Mouse (Mus musculus) R1 (cell line): ENCODE data around the gene Iqck.

ENCODE experiments used
- DNase-seq: peaks from one replicate; pipeline ENCODE4 v3.0.0-alpha.2; 2018; ENCODE audit warnings: low read depth, low spot score

Iqck gene

DNA sequence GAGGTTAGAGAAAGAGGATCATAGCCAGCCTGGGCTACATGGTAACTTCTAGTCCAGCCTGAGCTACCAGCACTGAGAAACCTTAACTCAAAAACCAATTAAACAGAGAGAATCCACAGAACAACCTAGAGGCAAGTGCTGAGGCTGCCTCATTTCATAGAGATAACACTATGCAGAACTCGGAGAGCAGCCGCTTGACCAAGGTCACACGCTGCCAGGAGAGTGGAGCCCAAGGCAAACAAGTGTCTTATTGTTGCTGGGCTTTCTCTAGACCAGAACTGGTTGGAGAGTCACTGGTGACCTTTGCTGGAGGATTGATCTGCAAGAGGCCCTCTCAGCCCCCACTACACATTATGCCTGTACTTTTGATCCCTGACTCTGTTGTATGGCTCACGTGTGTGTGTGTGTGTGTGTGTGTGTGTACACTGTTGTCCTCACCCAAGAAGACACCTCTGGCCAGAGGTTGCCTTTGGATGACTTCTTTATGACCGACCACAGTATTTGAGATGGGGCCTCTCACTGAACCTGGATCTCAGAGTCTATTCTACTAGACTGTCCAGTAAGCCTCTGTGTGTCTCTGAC, 133.8 kb downstream of the Iqck start:
- no peak for DNase-seq

DNA sequence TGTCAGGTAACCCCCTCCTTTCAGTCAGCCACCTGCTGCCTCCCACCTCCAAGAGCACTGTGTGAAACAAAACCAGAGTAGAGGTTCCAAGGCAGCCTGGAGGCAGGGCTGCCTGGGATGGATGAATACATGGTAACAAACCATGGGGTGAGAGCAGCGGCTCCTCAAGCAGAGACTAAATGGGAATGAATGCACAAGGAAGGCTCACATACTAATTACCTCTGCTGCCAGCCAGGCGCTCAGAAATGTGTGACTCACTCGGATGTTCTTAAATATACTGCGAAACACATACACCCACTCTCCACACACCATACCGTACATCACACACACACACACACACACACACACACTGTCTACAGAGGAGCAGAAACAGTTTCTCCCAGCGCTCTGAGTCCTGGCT, 134.7 kb downstream of the Iqck start:
- no peak for DNase-seq

DNA sequence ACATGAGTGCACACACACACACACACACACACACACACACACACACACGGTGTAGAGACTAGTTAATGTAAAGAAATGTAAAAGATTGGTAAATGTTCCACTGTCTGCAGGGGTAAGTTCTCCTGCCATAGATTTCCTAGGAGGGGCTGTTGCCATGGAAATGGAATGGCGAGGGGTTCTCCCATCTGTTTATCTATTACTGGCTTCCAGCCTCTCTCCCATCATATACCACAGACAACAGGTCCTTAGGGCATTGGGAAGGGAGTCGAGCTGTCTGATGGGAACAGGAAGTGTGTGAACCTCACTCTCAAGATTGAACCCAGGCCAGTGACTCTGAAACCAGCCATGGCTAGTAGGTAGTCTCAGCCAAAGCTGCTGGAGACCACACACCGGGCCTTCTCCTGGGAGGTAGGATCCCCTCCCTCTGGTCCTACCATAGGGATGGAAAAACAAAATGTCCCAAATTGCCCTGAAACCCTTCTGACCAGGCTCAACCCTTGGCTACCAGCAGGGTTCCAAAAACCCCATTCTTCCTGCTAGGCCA, 135.9 kb downstream of the Iqck start:
- DNase-seq, result peak; percentile 34

DNA sequence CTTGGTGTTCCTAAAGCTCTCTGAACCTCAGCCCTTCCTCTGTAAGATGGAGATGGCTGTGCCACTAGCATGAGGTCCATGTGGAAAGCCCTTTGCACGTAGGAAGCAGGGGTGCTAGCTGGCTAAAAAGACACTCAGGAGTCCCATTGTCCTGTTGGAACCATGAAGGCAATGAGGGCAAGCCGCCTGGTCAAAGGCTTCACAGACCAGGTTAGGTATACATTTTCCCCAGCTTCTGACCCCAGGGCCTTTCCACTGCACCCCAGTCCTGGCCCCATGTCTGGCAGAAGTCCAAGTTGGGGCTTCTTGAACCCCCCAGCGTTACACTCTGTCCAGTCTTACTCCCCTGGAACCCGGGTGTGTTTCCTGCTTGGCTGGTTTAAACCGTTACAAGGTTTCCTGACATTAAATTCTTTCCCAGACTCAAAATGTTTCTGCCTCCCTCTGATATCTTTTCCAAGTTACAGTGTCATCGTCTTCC, 136.6 kb downstream of the Iqck start:
- no peak for DNase-seq

DNA sequence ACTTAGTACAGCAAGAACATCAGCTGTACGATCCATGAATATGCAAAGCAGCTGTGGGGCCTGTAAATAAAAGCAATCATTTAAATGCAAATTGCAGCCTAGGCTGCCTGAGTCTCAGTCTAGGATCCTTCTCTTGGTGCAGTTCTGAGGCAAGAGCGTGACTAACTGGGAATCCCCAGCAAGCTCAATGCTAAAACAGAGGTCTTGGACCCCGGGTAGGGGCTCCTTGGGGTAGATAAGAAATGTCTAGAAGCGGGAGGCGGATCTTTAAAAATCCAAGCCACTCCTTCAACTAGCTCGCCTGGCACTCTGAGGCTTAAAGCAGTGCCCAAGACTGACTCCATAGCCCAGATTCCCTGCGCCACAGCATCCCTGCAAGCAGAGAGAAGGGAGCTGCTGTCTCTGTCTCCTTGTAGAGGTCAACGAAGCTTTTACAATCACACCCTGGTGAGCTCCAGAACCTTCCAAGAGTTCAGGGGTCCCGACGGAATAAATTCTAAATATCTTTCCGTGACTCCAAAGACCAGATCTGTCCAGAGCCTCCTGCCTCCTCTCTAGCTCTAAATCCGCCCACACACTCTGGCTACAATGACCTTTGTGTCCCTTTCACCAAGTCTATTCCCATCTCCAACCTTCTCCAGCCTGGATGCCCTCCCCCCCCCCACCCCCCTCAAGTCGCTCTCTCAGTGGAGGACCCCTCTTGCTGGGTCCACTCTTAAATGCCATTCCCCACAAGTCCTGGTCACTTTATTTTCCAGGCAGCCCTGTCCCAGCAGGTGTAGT, 137.3 kb downstream of the Iqck start:
- peak; percentile 90 for DNase-seq

DNA sequence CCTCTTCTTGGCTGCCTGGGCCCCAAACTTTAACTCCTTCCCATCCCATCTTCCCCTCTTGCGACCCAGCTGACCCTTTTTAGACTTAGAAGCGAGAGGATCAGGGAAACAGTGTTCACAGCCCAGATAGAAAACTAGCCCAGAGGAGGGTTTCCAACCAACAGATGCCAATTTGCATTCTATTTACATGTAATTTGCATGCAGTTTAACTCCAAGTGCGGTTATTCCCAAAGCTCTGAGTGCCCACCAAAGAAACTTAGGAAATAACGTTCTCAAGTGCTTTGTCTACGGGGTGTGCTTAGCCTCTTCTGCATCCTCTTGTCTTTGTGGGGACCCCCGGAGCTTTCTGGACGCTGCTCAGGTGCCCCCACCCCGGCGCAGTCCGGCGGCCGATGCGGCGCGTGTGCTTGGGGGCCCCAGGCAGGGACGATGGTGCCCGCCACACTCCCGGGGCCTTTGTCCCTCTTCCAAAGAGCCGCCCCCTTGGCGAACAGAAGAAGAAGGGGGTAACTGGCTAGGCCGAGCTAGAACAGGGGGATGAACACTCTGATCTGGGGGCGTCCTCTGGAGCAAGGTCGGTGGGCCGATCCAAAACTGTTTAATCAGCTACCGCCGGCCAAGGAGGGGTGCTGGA, 138.2 kb downstream of the Iqck start:
- peak; percentile 30 for DNase-seq

DNA sequence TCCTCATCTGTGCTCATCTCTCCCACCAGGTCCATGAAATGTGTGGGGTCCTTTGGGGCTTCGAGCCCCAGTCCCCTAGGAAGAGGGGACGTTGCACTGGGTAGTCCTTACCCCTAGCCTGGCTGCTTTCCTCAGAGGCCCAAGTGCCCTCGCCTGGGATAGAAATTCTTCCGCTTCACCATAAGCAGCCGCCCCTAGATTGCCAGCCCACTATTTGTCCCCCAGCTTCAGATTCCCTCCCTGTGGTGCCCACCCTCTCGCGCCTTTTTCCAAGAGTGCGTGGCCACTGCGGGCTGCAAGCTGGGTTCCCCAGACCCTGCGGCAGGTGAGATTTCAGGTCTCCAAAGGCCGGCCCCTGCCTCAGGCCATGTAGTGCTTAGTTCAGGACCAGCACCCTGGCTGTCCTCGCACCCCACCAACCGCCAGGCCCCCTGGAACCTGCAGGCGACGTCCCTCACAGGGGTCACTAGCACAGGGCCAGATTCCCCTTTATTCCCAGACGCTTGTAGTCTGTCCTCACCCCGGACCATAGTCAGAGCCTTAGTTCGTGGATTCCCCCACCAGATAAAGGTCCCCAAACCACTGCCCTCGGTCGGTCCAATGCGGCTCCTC, 138.8 kb downstream of the Iqck start:
- peak; percentile 7 for DNase-seq

DNA sequence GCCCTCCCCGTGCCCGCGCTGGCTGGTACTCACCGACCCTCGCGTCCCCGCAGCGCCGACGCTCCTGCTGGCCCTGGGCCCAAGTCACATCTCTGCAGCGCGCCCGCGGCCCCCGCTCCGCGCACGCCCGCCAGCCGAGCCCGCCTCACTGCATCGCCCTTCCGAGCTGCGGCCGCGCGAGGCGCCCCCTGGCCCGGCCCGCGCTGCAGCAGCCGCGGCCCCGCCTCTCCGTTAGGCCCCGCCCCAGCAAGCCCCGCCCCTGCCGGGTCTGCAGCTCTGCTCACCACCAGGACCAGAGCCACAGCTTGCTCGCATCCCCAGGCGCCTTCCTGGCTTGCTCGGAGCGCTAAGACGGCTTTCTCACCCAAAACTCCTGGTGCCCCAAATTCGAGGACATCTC, 139.5 kb downstream of the Iqck start, which contains the start of gene Gprc5b:
Gene Gprc5b (minus strand): TSS at position 205 of the 400 bp plus-strand sequence.
- peak; percentile 86 for DNase-seq

DNA sequence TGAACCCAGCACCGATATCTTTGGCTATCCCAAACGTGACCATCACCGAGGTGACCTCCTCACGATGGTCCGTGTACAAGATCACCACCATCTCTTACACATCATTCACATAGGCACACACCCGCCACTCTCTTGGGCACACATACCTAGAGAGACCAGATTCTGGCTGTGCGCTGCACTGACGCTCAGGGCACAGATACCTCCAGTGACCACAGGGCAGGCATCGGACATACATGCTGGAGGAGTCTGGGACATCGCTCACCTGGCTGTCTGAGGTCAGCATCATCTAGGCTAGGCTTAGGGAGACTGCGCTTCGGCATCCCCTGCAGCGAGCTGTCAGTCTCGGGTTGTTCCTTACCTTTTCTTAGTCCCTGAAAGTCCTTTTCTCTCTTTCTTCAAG, 140.1 kb downstream of the Iqck start:
- DNase-seq, result peak; percentile 17

DNA sequence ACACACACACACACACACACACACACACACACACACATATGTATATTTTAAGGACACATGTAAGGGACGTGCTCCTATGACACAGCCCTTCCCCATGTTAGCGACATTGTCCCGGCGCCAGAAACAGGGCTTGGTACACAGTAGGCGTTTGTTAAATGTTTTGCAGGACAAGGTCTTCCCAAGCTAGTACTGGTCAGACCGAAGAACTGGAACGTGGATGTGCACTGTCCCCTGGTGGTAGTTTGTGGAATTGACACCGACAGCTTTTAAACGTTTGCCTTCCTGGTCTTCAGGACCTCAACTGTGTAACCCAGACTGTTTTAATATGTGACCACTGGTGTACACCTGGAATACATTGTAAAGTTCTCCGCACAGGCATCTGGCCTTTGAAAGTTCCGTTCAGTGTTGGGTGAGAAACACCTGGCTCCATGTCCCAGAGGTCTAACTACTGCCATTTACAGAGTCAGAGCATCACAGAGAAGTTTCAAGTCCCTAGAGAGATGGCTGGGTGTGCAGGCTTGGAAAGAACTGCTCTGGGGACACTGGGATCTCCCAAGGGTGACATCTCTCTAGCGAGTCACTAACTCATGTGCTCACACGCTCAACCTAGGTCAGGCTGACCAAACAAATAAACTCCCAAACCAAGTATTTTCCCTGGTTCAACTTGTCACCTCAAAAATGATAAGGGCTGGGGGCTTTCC, 140.7 kb downstream of the Iqck start:
- DNase-seq, result peak; percentile 87

DNA sequence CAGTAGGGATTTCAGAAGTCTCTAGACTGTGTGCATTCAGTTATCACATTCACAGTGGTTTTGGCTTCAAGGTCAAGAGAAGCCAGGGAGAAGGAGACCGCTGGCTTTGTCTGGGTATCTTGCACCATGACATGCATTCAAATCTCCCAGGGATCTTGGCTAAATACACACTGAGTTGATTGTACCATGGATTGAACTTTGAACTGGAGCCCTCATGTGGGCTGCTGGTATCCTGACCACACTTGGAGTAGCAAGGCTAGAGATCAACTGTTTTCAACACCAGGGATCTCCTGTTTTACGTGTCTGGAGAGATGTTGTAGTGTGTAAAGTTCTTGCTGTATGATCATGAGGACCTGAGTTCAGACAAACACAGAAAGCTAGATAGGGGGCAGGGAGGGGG, 144.3 kb downstream of the Iqck start:
- DNase-seq, result no peak

DNA sequence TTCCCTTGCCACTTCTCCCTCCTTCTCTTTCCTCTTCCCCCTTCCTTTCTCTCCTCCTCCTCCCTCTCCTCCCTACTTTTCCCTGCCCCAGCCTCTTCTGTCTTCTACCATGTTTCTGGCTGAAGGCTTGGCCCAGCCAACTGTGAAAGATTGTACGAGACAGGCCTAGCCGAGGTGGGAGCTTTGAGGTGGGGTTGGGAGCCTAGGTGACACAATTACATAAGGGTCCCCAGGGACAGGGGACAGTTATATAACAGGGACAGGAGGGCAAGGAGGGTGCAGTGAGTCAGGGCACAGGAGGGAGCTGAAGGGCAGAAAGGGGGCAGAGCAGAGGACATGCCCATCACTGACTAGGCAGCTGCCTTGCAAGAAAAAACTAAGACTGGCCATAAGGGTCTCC, 146.4 kb downstream of the Iqck start:
- DNase-seq, result no peak

DNA sequence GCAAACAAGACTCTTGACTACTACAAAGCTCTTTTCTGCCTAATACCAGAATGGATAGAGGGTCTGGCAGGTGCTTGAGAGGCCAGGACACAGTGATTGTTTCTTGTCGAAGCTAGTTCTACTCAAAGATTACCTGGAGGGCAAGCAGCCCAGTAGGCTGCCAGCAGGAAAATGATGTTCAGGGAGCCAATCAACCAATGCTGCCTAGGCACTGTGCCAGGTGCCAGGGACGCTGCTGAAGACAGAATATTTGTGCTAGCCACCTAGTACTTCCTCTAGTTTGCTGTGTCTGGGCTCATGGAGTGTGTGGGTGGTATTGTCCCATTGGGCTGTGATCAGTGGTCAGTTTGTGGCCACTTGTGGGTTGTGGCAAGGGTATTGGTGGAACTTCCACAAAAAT, 146.9 kb downstream of the Iqck start:
- no peak for DNase-seq

DNA sequence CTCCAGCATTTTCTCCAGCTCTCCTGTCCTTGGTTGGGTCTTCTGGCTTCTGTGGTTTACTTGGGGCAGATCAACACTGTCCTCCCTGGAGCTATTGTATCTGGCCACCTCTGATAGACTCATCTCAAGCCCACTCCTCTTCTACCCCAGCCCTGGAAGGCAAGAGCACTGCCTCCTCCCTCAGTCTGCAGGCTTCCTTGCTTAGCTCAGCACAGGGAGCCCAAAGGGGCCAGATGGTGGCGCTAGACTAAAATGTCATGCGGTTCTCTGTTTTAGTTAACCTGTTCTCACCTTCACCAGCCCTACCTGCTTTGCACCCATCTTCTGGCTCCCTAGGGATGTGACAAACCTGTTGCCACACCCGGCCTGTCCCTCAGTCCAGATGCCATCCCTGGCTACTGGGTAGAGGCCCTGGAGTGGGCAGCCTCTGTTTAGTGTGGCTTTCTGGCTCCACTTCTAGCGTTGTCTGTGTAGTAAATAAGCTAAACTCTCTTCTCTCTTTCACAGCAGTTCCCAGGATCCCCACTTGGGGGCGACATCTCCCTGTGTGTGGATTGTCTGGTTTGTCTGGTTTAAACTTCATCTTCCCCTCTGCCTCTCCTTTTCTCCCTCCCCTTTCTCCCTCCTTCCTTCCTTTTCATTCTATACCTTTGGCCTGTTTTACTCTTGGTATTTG, 155.4 kb downstream of the Iqck start:
- peak; percentile 82 for DNase-seq

DNA sequence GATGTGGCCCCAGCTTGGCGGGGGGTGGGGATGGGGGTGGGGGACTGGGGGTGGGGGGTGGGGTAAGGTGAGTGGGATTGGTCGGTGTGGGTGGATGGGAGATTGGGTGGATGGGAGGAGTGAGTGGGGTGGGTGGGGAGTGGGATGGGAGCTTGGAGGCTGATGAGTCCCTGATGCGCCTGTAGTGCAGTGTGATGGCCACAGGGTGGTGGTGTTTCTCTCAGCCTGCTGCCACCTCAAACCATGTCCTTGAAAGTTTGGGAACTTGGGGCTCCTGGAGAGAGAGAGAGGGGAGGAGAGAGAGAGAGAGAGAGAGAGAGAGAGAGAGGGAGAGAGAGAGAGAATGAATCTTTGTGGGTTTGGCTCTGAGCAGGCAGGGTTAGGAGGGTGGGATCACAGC, 160.2 kb downstream of the Iqck start:
- peak; percentile 72 for DNase-seq

DNA sequence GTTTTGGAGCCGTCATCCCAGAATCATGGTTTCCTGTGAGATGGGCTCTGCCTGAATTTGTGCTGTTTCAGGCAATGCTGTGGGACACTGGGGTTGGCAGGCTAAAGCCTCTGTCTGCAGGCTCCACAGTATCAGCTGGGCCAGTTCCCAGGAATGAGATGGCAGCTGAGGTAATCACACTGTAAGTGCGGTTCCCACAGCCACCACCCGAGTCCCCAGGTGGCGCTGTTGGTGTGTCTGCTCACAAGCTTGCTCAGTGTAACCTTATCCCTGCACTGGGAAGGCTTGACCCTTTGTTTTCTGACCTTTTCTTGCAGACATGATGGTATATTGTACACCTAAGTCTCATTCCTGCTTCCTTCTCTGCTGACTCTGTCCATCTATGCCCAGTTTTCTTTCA, 164.0 kb downstream of the Iqck start:
- DNase-seq, result peak; percentile 61
